Mouse (Mus musculus) hindbrain, embryonic 16.5 days (tissue): ENCODE data around the gene Zfp689. TPM values are rescaled to one million over a fixed set of nuclear protein-coding genes. Genes with fewer than 3 reads are reported as not detected.
"Not testable (repeated sequence)": the region's sequence is repeated elsewhere in the genome, so short reads cannot be mapped to it uniquely, and the experiment has no call there.

Experiments
- ATAC-seq: fragments of 200-750 bp; cut with Nextera tagmentation; 2 replicates; pipeline ENCODE4 v1.8.0; 2017; ENCODE audit warnings: moderate TSS enrichment, moderate library complexity
- H3K27ac ChIP-seq: fragments of 300-500 bp; sonication (generic); 2 replicates; pipeline ENCODE4 v1.5.1; 2014; ENCODE audit warnings: low read depth, mild to moderate bottlenecking, control low read depth, low read length, moderate library complexity
- H3K27me3 ChIP-seq: fragments of 300-500 bp; sonication (generic); replicated peaks from 2 replicates; pipeline ENCODE4 v1.6.1; 2014; ENCODE audit warnings: low read length; ENCODE audit not compliant: control insufficient read depth, insufficient read depth
- H3K36me3 ChIP-seq: fragments of 300-500 bp; sonication (generic); 2 replicates; pipeline ENCODE4 v1.6.1; 2014; ENCODE audit warnings: mild to moderate bottlenecking, low read length, moderate library complexity, mixed read lengths; ENCODE audit not compliant: control insufficient read depth, insufficient read depth
- H3K4me1 ChIP-seq: fragments of 300-500 bp; sonication (generic); 2 replicates; pipeline ENCODE4 v1.6.1; 2014; ENCODE audit warnings: low read depth, low read length; ENCODE audit not compliant: control insufficient read depth, insufficient read depth
- H3K4me2 ChIP-seq: fragments of 300-500 bp; sonication (generic); 2 replicates; pipeline ENCODE4 v1.6.1; 2014; ENCODE audit warnings: mild to moderate bottlenecking, low read length, control low read depth, moderate library complexity
- H3K4me3 ChIP-seq: fragments of 300-500 bp; sonication (generic); 2 replicates; pipeline ENCODE4 v1.5.1; 2014; ENCODE audit warnings: mild to moderate bottlenecking, low read length, control low read depth, moderate library complexity
- H3K9ac ChIP-seq: fragments of 300-500 bp; sonication (generic); 2 replicates; pipeline ENCODE4 v1.6.1; 2014; ENCODE audit warnings: low read depth, mild to moderate bottlenecking, control low read depth, low read length, moderate library complexity
- H3K9me3 ChIP-seq: fragments of 300-500 bp; sonication (generic); 2 replicates; pipeline ENCODE4 v1.6.1; 2014; ENCODE audit warnings: mild to moderate bottlenecking, low read length, moderate library complexity; ENCODE audit not compliant: control insufficient read depth
- WGBS: fragments of 180-500 bp; shearing (Covaris S2); extraction: QIAGEN DNeasy Blood & Tissue Kit; methylation state at CpG from one replicate; pipeline ENCODE4 v1.1.7; 2014; 5-methylcytosine and 5-hydroxymethylcytosine counted together
- polyA plus RNA-seq: library from polyadenylated mRNA; unstranded; fragments of >200 nt; fragmentation: Nextera tagmentation; extraction: Ambion mirVana; gene quantifications from 2 replicates; pipeline ENCODE4 v1.2.1, GENCODE M21; 2015

The Zfp689 gene
- polyA plus RNA-seq, 1 experiment from 2014 or later: 13.2 TPM

DNA sequence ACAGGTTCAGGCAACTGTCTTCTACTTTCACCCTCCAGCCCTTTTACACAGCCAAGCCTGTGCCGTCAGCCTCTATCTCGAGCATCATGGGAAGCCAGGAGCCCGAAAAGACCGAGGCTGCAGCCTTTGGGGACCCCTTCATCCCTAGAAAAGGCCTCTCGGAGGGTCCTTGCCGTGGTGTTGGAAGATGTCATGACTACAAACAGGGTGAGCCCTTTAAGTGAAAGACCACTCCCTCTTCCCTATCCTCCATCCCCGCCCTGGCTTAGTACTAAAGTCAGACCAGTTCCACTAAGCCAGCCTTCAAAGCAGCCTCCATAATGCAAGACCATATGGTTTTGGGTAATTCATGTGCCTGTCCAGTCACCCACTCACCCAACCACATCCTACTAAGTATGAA is 23.1 kb upstream of the Zfp689 start:
- Histone ChIP-seq H3K9ac (peak overlapping the region; percentile 93), H3K4me2 (peak overlapping the region; percentile 67), H3K36me3 (peaks cover 34% of the 10 kb centered on the region), H3K4me1 (peaks cover 13% of the 10 kb centered on the region), H3K9me3 (no peaks in the 10 kb centered on the region), H3K27me3 (no peaks in the 10 kb centered on the region), H3K27ac (peak overlapping the region; percentile 97), H3K4me3 (peak overlapping the region; percentile 86)
- ATAC-seq: peak; percentile 4; the same call in 1 of the 2 replicates
- 0% methylated on average over 7 of the region's 7 CpGs for WGBS

DNA sequence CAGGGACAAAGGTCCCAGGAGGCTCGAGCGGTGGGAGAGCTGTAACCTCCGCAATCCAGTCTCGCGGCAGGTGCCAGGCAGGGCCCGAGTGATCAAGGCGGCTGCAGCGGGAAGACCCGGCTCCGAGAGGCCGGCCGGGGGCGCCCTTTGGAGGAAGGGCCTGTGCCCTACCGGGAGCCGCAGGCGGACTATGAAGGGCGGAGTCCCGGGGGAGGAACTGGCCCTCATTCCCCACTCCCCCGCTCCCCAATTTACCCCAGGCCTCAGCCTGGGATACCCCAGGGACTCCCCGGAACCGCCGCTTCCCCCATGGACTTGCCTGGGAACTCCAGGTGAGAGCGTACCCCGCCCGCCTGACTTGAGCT is 22.7 kb upstream of the Zfp689 start:
- H3K4me3 ChIP-seq: peak overlapping the region; percentile 86
- H3K9ac ChIP-seq: peak overlapping the region; percentile 93
- H3K27me3 ChIP-seq: no peaks in the 10 kb centered on the region
- H3K9me3 ChIP-seq: no peaks in the 10 kb centered on the region
- ATAC-seq: peak; percentile 10
- 0% methylated on average over 15 of the region's 25 CpGs for WGBS
- H3K4me2 ChIP-seq: peak overlapping the region; percentile 67
- peaks cover 32% of the 10 kb centered on the region for H3K36me3 ChIP-seq
- H3K27ac ChIP-seq: peak overlapping the region; percentile 97
- H3K4me1 ChIP-seq: peaks cover 9% of the 10 kb centered on the region

- H3K27ac ChIP-seq: peak overlapping the region; percentile 97
- WGBS: 1% methylated on average over 46 of the region's 46 CpGs
- no peaks in the 10 kb centered on the region for H3K27me3 ChIP-seq
- H3K4me1 ChIP-seq: peaks cover 9% of the 10 kb centered on the region
- peak overlapping the region; percentile 86 for H3K4me3 ChIP-seq
- H3K9me3 ChIP-seq: no peaks in the 10 kb centered on the region
- peak overlapping the region; percentile 67 for H3K4me2 ChIP-seq
- peak overlapping the region; percentile 93 for H3K9ac ChIP-seq
- ATAC-seq: peak; percentile 96
- peaks cover 26% of the 10 kb centered on the region for H3K36me3 ChIP-seq
Observed at GRCm38 (mm10) chr7:127470743-127471645, 22.0 kb upstream of the Zfp689 start.

- Histone ChIP-seq H3K36me3 (peaks cover 18% of the 10 kb centered on the region), H3K4me3 (peak overlapping the region; percentile 86), H3K9ac (peak overlapping the region; percentile 51), H3K4me1 (peaks cover 9% of the 10 kb centered on the region), H3K27me3 (no peaks in the 10 kb centered on the region), H3K9me3 (no peaks in the 10 kb centered on the region), H3K4me2 (peak overlapping the region; percentile 67), H3K27ac (peak overlapping the region; percentile 97)
- WGBS: 7% methylated on average over 10 of the region's 10 CpGs
- ATAC-seq: no peak
Observed at GRCm38 (mm10) chr7:127470011-127470715, 21.2 kb upstream of the Zfp689 start.

DNA sequence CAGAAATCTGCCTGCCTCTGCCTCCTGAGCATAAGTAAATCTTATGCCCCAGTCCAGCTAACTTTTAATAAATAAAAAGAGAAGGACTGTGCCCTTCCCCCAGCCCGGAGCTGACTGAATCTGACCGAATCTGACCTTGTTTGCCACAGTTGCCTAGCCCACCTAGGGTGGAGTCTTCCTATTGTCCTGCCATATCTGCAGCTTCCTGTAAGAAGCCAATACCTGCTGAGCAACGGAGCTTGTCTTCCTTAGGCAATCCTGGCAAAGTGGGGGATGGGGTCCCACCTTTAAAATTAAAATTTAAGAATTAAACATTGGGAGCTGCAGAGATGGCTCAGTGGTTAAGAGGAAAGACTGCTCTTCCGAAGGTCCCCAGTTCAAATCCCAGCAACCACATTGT is 17.6 kb upstream of the Zfp689 start:
- Histone ChIP-seq H3K9ac (no peak overlapping the region), H3K27me3 (no peaks in the 10 kb centered on the region), H3K36me3 (no peaks in the 10 kb centered on the region; the same call in 1 of the 2 replicates), H3K4me1 (no peaks in the 10 kb centered on the region), H3K4me3 (no peak overlapping the region), H3K4me2 (no peak overlapping the region), H3K27ac (no peak overlapping the region), H3K9me3 (no peaks in the 10 kb centered on the region)
- WGBS: 94% methylated on average over 4 of the region's 4 CpGs
- ATAC-seq: no peak

DNA sequence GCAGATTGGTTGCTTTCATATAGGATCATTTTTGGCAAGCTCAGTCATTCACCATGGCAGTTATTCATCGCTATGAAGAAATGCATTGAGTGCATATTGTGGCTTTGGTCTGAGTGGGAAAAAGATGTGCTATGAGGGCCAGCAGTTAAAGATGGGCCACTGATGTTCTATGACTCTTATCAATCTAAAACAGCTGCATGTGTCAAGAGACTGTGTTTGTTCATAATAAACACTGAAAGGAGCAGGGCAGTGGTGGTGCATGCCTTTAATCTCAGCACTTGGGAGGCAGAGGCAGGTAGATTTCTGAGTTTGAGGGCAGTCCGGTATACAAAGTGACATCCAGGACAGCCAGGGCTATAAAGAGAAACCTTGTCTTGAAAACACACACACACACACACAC is 16.7 kb upstream of the Zfp689 start:
- not testable (repeated sequence) for H3K4me2 ChIP-seq, H3K27ac ChIP-seq, H3K4me3 ChIP-seq, H3K4me1 ChIP-seq, ATAC-seq, H3K27me3 ChIP-seq, H3K9me3 ChIP-seq, H3K9ac ChIP-seq, H3K36me3 ChIP-seq
- WGBS: 98% methylated on average over 2 of the region's 2 CpGs

DNA sequence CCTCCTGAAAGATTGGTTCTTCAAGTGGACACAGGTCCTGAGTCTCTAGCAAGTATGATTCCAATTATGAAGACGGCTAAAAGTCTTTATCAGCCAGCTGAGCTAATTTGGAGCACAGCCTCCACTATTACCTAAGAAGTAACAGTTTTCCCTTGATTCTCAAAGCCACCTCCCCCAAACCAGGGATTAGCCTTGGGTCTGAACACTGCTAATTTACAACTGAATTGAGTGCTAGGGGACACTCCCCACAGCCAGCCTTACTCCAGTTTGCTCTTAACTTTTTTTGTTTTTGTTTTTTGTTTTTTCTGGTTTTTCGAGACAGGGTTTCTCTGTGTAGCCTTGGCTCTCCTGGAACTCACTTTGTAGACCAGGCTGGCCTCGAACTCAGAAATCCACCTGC is 16.2 kb upstream of the Zfp689 start:
- Histone ChIP-seq H3K9ac (no peak overlapping the region), H3K36me3 (peaks cover 6% of the 10 kb centered on the region), H3K9me3 (no peaks in the 10 kb centered on the region), H3K4me3 (no peak overlapping the region), H3K4me2 (no peak overlapping the region), H3K27ac (no peak overlapping the region), H3K4me1 (no peaks in the 10 kb centered on the region), H3K27me3 (no peaks in the 10 kb centered on the region)
- no peak for ATAC-seq
- WGBS: 96% methylated on average over 3 of the region's 3 CpGs

GRCm38 (mm10) chr7:127459311-127459710 is 10.4 kb upstream of the Zfp689 start, which contains the start of gene Prr14:
TSS of gene Prr14 (plus strand) at chr7:127459611.
- H3K9ac ChIP-seq, H3K4me2 ChIP-seq, H3K27ac ChIP-seq, H3K4me1 ChIP-seq, H3K9me3 ChIP-seq, ATAC-seq, H3K27me3 ChIP-seq, H3K4me3 ChIP-seq: not testable (repeated sequence)
- H3K36me3 ChIP-seq: peaks cover 23% of the 10 kb centered on the region
- 95% methylated on average over 8 of the region's 8 CpGs for WGBS
